Mouse (Mus musculus): ENCODE measurements around the gene Usp48.

Usp48 gene

GRCm38 (mm10) chr4:137609281-137609680 lies 15.7 kb downstream of the Usp48 start:
- in situ Hi-C loops (cut with MboI, MseI) = no loop called here

- in situ Hi-C loops (cut with MboI, MseI) = no loop called here
These were observed 16.1 kb downstream of the Usp48 start for GRCm38 (mm10) chr4:137609702-137610101.

- in situ Hi-C loops (cut with MboI, MseI) = no loop called here
These were observed 16.7 kb downstream of the Usp48 start for GRCm38 (mm10) chr4:137610256-137610655.

DNA sequence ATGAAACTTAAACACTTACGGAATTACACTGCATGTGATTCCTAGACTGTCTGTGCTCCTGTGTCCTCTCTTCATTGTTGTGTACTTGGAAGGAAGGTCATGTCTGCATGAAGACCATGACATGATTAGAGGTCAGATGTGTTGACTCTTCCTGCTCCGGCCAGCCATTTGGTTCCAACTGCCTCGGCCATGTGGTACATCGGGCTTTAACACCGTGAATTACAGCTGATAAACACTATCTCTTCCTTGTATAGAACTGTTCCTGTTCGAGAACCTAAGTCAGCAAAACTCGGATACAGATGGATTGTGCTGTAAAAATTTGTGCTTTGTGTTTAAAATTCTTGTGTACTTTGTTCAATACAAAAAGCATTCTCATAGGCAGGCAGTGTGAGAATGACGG lies 29.3 kb downstream of the Usp48 start:
- in situ Hi-C loops (cut with MboI, MseI) = no loop called here

DNA sequence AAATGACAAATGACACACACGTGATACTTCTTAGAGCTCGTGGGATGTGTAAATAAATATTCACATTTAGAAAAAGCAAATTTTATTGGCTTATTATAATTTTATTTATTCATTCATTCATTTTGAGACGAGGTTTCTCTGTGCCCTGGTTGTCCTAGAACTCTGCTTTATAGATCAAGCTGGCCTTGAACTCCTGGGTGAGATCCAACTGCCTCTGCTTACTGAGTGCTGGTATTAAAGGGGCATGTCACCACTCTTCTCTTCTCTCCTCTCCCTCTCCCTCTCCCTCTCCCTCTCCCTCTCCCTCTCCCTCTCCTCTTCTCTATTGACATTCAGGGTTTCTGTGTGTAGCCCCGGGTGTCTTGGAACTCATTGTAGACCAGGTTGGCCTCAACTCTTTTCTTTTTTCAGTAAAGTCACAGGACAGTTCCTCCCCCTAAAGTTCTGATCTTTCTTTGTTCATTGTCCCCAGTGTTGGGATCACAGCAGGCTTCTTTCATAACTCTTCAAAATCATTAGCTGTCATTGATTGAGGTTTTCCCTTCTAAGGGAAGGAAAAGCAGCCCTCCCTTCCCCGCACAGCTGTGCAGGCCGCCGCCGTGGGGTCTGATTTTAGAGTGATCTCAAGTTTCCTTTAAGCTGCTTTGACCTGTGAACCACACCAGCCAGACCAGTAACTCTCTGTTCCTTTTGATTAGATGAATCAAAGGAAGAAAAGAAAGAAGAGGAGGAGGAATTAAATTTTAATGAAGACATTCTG lies 34.1 kb downstream of the Usp48 start:
- in situ Hi-C loops (cut with MboI, MseI) = no loop called here

DNA sequence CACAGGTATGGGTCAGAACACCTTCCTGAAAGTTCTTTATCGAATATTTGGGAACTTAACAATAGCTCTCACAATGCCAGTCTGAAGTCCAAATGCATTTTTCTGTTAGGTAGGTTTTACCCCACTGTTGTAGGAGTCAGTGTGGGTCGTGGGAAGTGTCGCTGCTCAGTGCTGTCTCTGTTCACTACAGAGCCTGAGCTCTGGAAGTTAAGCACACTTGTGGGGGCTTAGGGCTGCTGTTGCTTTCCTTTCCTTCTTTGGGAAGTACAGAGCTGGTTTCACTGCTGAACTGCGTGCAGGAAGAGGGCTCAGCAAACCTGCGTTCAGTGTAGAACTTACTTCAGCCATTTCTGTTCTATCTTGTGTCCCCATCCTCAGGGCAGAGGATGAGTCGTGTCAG lies 34.8 kb downstream of the Usp48 start:
- in situ Hi-C loops (cut with MboI, MseI) = no loop called here

- in situ Hi-C loops (cut with MboI, MseI) = no loop called here
These were observed 35.8 kb downstream of the Usp48 start for GRCm38 (mm10) chr4:137629354-137629753.

GRCm38 (mm10) chr4:137630153-137630552 lies 36.6 kb downstream of the Usp48 start:
- in situ Hi-C loops (cut with MboI, MseI) = no loop called here

DNA sequence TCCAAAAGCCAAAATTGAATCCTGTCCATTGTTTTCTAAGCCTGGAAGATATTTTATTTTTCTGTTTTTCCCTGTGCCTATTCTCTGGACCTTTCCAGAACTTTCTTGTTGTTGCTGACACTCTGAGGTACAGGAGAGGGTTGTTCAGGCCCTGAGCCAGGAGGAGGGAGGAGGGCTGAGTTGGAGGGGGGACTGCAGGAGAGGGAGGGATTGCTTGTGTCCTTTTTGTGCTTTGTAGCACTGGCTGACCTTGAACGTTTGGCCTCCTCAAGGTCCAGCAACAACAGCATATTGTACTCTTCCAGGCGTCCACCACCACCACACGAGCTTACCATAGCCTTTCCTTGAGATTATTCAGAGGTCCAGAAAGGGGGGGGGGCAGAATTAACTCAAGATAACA lies 38.0 kb downstream of the Usp48 start:
- in situ Hi-C loops (cut with MboI, MseI) = no loop called here

GRCm38 (mm10) chr4:137633394-137633793 lies 39.8 kb downstream of the Usp48 start:
- in situ Hi-C loops (cut with MboI, MseI) = no loop called here

DNA sequence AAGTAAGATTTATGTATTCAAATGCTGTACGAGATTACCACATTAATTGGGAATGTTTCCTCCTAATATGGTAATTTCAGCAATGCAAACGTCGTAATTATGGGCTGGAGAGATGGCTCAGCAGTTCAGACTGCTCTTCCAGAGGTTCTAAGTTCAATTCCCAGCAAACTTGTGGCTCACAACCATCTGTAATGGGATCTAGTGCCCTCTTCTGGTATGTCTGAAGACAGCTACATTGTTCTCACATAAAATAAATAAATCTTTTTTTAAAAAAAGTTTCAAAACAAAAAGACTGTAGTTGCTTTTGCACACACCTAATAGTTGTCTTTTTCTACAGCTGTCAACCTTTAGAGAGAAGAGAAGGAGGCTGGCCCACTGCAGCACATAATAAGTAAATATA lies 43.0 kb downstream of the Usp48 start:
- in situ Hi-C loops (cut with MboI, MseI) = no loop called here

DNA sequence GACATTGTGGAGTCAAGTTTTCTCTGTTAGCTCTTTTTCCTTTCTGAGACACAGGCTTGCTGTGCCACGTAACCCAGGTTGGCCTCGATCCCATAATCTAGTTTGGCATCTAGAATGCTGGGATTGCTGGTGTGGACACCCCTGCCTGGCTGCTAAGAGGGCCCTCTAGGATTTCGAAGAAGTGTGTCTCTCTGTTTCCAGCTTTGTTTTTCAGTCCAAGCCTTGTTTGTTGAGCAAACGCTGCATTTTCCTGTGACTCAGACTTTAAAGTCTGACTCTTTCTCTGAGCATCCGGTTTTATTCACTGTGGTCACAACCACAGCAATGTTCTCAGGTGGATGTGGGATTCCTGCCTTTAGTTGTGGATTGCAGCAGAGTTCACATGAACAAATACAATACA lies 48.0 kb downstream of the Usp48 start:
- in situ Hi-C loops (cut with MboI, MseI) = no loop called here

DNA sequence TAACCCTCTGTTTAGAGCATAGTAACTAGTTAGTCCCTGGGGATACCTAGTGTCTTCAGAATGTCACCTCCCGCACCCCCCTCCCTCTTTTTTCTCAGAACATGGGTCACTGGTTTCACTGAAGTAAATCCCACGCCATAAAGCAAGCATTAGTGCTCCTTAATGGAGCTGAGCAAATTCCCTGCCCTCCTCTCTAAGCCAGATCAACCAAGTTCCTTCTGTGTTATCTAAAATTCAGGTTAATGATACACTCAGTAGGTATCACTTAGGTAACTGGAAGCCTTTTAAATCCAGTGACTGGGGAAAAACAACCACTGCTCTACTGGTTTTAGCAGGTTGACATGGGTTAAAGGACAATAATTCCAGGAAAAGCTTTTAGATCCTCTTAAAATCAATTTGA lies 48.5 kb downstream of the Usp48 start:
- in situ Hi-C loops (cut with MboI, MseI) = no loop called here

DNA sequence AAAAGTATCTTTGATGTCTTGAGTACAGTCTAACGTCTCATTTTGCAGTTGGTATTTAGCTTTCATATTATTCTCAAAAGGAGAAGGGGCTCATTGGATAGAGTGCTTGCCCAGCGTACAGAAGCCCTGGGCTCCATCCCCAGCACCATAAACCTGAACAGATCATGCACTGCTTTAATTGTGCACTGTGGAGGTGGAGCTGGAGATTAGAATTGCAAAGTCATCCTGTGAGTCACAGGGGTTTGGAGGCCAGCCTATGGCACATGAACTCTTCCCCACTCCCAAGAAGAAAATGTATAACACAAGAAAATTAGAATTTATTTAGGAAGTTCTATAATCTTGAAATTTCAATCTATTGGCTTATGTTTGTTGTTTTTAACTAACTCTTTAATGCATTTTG lies 49.9 kb downstream of the Usp48 start:
- in situ Hi-C loops (cut with MboI, MseI) = no loop called here

- in situ Hi-C loops (cut with MboI, MseI) = no loop called here
These were observed 52.7 kb downstream of the Usp48 start for GRCm38 (mm10) chr4:137646262-137646661.

- in situ Hi-C loops (cut with MboI, MseI) = no loop called here
These were observed 54.1 kb downstream of the Usp48 start for GRCm38 (mm10) chr4:137647648-137648047.

- in situ Hi-C loops (cut with MboI, MseI) = no loop called here
These were observed 54.7 kb downstream of the Usp48 start for GRCm38 (mm10) chr4:137648230-137648629.

GRCm38 (mm10) chr4:137650912-137651311 lies 57.4 kb downstream of the Usp48 start:
- in situ Hi-C loops (cut with MboI, MseI) = no loop called here

GRCm38 (mm10) chr4:137652835-137653346 lies 59.3 kb downstream of the Usp48 start:
- in situ Hi-C loops (cut with MboI, MseI) = no loop called here

- in situ Hi-C loops (cut with MboI, MseI) = no loop called here
These were observed 61.9 kb downstream of the Usp48 start for GRCm38 (mm10) chr4:137655241-137656031.

DNA sequence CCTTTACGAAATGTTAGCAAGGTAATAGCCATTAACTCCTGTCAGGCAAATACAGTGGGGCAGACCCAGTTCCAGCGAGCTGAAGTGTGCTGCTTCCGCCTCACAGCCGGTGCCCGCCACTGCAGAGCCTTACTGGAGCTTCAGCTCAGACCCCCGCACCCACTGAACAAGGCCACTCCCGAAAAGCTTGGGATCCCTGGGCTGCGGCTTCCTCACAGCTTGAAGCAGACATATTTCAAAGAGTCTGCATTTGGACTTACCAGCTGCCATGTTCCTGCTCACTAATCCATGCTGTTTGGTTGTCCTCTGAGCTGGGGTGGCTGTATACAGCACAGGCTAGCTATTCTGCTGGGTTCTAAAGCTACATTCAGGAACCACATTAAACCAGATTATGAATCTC lies 64.1 kb downstream of the Usp48 start:
- in situ Hi-C loops (cut with MboI, MseI) = no loop called here

GRCm38 (mm10) chr4:137659541-137659940 lies 66.0 kb downstream of the Usp48 start:
- in situ Hi-C loops (cut with MboI, MseI) = no loop called here
